In the genomic region with DNA sequence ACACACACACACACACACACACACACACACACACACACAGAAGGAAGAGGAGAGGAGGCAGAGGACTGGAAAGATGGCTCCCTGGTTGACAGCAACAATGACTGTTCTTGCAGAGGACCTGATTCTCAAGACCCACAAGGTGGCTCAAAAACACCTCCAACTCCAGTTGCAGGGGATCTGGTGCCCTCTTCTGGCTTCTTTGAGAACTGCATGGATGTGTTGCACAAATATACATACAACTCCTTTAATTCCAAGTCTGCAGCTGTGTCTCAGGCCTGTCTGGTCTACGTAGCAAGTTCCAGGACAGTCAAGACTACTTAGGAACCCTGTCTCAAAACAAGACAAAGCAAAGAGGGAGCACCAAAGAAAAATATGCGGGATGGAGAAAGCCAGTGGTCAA, we compare ENCODE assay signal across 9 mouse cellular contexts. TPM values are rescaled to one million over a fixed set of nuclear protein-coding genes. Genes with fewer than 3 reads are reported as not detected.
DNase-seq lines count a peak whose midpoint lies in the region; ATAC-seq lines count a peak whose summit lies in the region.
"Had no signal": no experiment of that assay in that cellular context is flagged by ENCODE, and none has a peak within 500 bp of the region (broad histone marks: within the 10 kb centered on the region; RNA-seq: fewer than 3 reads in every experiment).

No protein-coding gene starts in this region.

- H3K36me3 ChIP-seq in midbrain, embryonic 10.5 days, result peaks cover 61% of the 10 kb centered on the region
- H3K36me3 ChIP-seq in midbrain, embryonic 15.5 days (replicated peaks), result no peaks in the 10 kb centered on the region; the same call in 1 of the 2 replicates
- no peaks in the 10 kb centered on the region for H3K36me3 ChIP-seq in splenic B cell, adult 2 months (ENCODE audit: control insufficient read depth, insufficient read depth, low read length, poor library complexity, severe bottlenecking)

- H3K27ac ChIP-seq in midbrain, embryonic 10.5 days (replicated peaks), result no peak overlapping the region
- no peak overlapping the region for H3K27ac ChIP-seq in midbrain, embryonic 15.5 days

- no peak overlapping the region for H3K4me2 ChIP-seq in midbrain, embryonic 15.5 days

- no peak overlapping the region for H3K4me3 ChIP-seq in midbrain, embryonic 10.5 days
- no peak overlapping the region for H3K4me3 ChIP-seq in midbrain, embryonic 15.5 days

- H3K9me3 ChIP-seq in midbrain, embryonic 10.5 days (replicated peaks), result no peaks in the 10 kb centered on the region
- no peaks in the 10 kb centered on the region for H3K9me3 ChIP-seq in midbrain, embryonic 15.5 days

- no peak for ATAC-seq in CD4-positive, CD25-positive, alpha-beta regulatory T cell, adult 4 months
- no peak; the same call in 1 of the 2 replicates for ATAC-seq in midbrain, embryonic 15.5 days (replicated peaks)
- ATAC-seq in megakaryocyte progenitor cell, adult 5-6 weeks (replicated peaks; ENCODE audit: poor library complexity), result peak; percentile 81

- peak; percentile 82 for DNase-seq in CD4-positive, CD25-positive, alpha-beta regulatory T cell, adult 2 months (ENCODE audit: low read depth, low spot score)
- DNase-seq in midbrain, embryonic 10.5 days (ENCODE audit: low spot score), result peak; percentile 74
- DNase-seq in cerebellum, postnatal 25 days, result peak; percentile 82 to 90
- peak; percentile 81 for DNase-seq in kidney, postnatal 10 days
- DNase-seq in splenic B cell, adult 2 months (ENCODE audit: low read depth, low spot score), result peak; percentile 88

- H3K9ac ChIP-seq in midbrain, embryonic 15.5 days, result no peak overlapping the region

- 52% methylated on average over 2 of the region's 2 CpGs for WGBS in midbrain, embryonic 10.5 days
- WGBS in midbrain, embryonic 15.5 days, result 40% methylated on average over 2 of the region's 2 CpGs

- H3K27me3 ChIP-seq in midbrain, embryonic 10.5 days (ENCODE audit: low read depth, poor library complexity, severe bottlenecking), result peaks cover 20% of the 10 kb centered on the region
- peaks cover 5% of the 10 kb centered on the region; the same call in 1 of the 2 replicates for H3K27me3 ChIP-seq in midbrain, embryonic 15.5 days (replicated peaks)
- H3K27me3 ChIP-seq in splenic B cell, adult 2 months (ENCODE audit: control insufficient read depth, insufficient read depth, low read length, poor library complexity, severe bottlenecking), result no peaks in the 10 kb centered on the region

- H3K4me1 ChIP-seq in midbrain, embryonic 10.5 days, result peaks cover 6% of the 10 kb centered on the region
- no peaks in the 10 kb centered on the region for H3K4me1 ChIP-seq in midbrain, embryonic 15.5 days

RNA-seq across cellular contexts. Expression of a gene that starts 10.0 kb away (rescaled TPM):
- polyA plus RNA-seq in CD4-positive, CD25-positive, alpha-beta regulatory T cell, adult 4 months (2017; shearing (Covaris generic)), result not detected
- polyA plus RNA-seq in midbrain, embryonic 10.5 days (2016; fragmentation: Nextera tagmentation; extraction: Ambion mirVana), result 0.62 and 1.2 TPM in 2 replicates
- polyA plus RNA-seq in midbrain, embryonic 15.5 days (2015; fragmentation: Nextera tagmentation; extraction: Ambion mirVana), result 2.8 and 3.4 TPM in 2 replicates
- total RNA-seq in megakaryocyte progenitor cell, adult 5-6 weeks (2015), result not detected in 2 replicates
- total RNA-seq in megakaryocyte progenitor cell, adult 5-6 weeks (2017), result not detected in 2 replicates

RNA-seq across cellular contexts. Expression of a gene that starts 12.5 kb away (rescaled TPM):
- not detected for polyA plus RNA-seq in CD4-positive, CD25-positive, alpha-beta regulatory T cell, adult 4 months (2017; shearing (Covaris generic))
- not detected in 2 replicates for polyA plus RNA-seq in midbrain, embryonic 10.5 days (2016; fragmentation: Nextera tagmentation; extraction: Ambion mirVana)
- polyA plus RNA-seq in midbrain, embryonic 15.5 days (2015; fragmentation: Nextera tagmentation; extraction: Ambion mirVana), result not detected in 2 replicates
- not detected in 2 replicates for total RNA-seq in megakaryocyte progenitor cell, adult 5-6 weeks (2015)
- not detected in 2 replicates for total RNA-seq in megakaryocyte progenitor cell, adult 5-6 weeks (2017)
- polyA plus RNA-seq: heart, embryonic 16.5 days had no signal

RNA-seq across cellular contexts. Expression of a gene that starts 12.6 kb away (rescaled TPM):
- 100 to 1,000 TPM; 213 to 298 TPM for polyA plus RNA-seq in CD4-positive, CD25-positive, alpha-beta regulatory T cell, adult 4 months (2017; shearing (Covaris generic))
- 1,203 and 1,278 TPM in 2 replicates for polyA plus RNA-seq in midbrain, embryonic 10.5 days (2016; fragmentation: Nextera tagmentation; extraction: Ambion mirVana)
- polyA plus RNA-seq in midbrain, embryonic 15.5 days (2015; fragmentation: Nextera tagmentation; extraction: Ambion mirVana), result 1,276 and 1,344 TPM in 2 replicates
- 266 and 310 TPM in 2 replicates for total RNA-seq in megakaryocyte progenitor cell, adult 5-6 weeks (2015)
- total RNA-seq in megakaryocyte progenitor cell, adult 5-6 weeks (2017), result 340 and 388 TPM in 2 replicates

RNA-seq across cellular contexts. Expression of a gene that starts 12.8 kb away (rescaled TPM):
- 100 to 1,000 TPM in 1 of 2 experiments, 10 to 100 TPM in 1; 78.9 to 109 TPM for polyA plus RNA-seq in CD4-positive, CD25-positive, alpha-beta regulatory T cell, adult 4 months (2017; shearing (Covaris generic))
- 136 and 158 TPM in 2 replicates for polyA plus RNA-seq in midbrain, embryonic 10.5 days (2016; fragmentation: Nextera tagmentation; extraction: Ambion mirVana)
- 54.2 and 54.7 TPM in 2 replicates for polyA plus RNA-seq in midbrain, embryonic 15.5 days (2015; fragmentation: Nextera tagmentation; extraction: Ambion mirVana)
- 136 and 178 TPM in 2 replicates for total RNA-seq in megakaryocyte progenitor cell, adult 5-6 weeks (2015)
- 109 and 162 TPM in 2 replicates for total RNA-seq in megakaryocyte progenitor cell, adult 5-6 weeks (2017)

RNA-seq across cellular contexts. Expression of a gene that starts 19.6 kb away (rescaled TPM):
- 1 to 10 TPM; 1.2 to 1.3 TPM for polyA plus RNA-seq in CD4-positive, CD25-positive, alpha-beta regulatory T cell, adult 4 months (2017; shearing (Covaris generic))
- 3.2 and 8.4 TPM in 2 replicates for polyA plus RNA-seq in midbrain, embryonic 10.5 days (2016; fragmentation: Nextera tagmentation; extraction: Ambion mirVana)
- polyA plus RNA-seq in midbrain, embryonic 15.5 days (2015; fragmentation: Nextera tagmentation; extraction: Ambion mirVana), result 76.2 and 84.8 TPM in 2 replicates
- total RNA-seq in megakaryocyte progenitor cell, adult 5-6 weeks (2015), result not detected in 2 replicates
- total RNA-seq in megakaryocyte progenitor cell, adult 5-6 weeks (2017), result 0.03 TPM in 1 of 2 replicates, not detected in the other
